Mouse (Mus musculus) lung, postnatal 10 days (tissue): ENCODE measurements around the gene Ebp.

ENCODE experiments used
- DNase-seq: peaks from one replicate; pipeline ENCODE4 v3.0.0; 2021

The Ebp gene

GRCm38 (mm10) chrX:8193419-8193723 lies at the start of gene Ebp:
Ebp (minus strand) TSS chrX:8193512.
- DNase-seq = peak; percentile 5

DNA sequence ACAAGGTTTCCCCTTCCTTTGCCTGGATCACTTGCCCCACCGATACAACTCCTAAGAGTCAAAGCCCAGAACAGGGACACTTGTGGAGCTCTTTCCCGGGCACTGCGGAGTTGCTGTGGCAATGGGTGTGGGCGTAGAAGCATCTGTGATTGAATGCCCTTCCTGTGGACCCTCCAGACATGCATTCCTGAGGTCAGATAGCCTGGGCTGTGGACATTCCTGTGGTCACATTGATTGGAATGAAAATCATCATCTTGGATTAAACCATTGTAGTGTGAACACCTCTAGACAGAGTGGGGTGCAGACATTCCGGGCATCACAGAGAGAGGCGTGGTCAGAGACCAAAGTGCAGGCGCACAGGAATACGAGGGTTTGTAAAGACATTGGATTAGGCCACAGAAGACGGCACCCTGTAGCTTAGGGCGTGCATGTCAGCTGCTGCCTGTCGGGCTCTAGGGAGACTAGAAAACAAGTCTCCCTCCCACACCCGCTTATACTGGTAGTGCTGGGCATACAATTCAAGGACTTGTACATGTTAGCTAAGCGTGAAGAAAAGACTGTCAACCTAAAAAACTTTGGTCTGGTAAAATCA lies 45.6 kb upstream of the Ebp start:
- peak; percentile 6 for DNase-seq

DNA sequence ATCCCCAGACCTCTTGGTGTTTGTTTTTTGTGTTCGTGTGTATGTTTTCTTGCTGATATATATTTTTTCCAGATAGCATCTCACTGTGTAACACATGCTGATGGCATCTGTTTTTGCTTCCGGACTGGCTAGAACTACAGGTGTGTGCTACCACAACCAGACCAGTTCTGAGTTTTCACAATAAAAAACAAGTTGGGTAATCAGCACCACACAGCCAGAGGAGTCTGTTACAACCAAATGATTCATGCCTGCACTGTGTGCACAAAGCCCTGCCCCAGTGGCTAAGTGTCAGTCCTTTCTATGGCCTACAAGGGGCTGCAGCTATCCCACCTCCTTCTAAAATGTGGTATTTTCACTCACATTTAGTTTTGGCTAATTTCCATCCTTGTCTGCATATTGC lies 43.4 kb upstream of the Ebp start:
- DNase-seq = no peak

- no peak for DNase-seq
Measured at GRCm38 (mm10) chrX:8233602-8234001, 40.3 kb upstream of the Ebp start.

DNA sequence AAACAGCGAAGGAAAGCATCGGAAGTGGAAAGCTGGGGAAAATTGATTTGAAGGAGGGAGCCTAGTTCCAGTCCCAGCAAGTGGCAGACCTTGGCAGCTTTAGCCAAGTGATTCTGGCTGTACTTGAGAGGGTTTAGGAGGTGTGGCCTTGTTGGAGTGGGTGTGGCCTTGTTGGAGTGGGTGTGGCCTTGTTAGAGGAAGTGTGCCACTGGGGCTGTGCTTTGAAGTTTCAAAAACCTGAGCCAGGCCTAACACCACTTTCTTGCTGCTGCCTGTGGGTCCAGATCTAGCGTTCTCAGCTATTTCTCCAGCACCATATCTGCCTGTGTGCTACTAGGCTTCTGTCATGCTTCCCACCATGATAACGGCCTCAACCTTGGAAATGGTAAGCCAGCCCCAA lies 37.0 kb upstream of the Ebp start:
- peak; percentile 14 for DNase-seq

DNA sequence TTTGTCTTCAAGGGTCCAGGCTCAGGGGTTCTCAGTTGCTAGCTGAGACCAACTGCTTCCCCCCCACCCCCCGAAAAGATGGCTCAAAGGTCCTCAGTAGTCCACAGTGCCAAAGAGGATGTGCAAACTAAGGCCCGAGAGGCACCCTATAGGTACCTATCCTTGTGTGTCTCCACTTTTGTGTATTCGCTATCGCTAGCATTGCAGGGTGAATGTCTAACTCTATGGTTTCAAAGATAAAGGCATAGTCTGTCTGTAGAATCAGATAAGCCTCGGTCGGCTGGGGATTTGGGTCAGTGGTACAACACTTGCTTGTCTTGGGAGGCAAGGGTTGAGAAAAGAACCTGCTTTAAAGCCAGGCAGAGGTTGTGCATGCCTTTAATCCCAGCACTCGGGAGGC lies 30.2 kb upstream of the Ebp start:
- DNase-seq = no peak

- peak; percentile 38 for DNase-seq
Measured at GRCm38 (mm10) chrX:8222678-8223421, 29.5 kb upstream of the Ebp start.

- DNase-seq = no peak
Measured at GRCm38 (mm10) chrX:8222296-8222677, 29.0 kb upstream of the Ebp start.

GRCm38 (mm10) chrX:8219651-8220050 lies 26.3 kb upstream of the Ebp start:
- no peak for DNase-seq

DNA sequence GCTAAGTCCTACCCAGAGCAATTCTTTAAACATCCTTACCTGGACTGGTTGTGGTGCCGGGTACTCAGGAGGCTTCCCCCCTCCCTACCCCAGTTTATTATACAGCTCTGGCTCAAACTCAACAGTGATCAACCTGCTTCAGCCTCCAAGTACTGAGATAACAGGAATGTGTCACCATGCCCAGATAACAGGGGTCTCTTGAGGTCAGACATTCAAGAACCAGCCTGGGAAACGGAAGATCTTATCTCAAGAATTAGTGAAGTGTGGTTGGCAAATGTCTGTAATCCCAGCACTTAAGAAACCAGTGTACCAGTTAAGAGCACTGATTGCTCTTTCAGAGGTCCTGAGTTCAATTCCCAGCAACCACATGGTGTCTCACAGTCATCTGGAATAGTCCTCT lies 24.8 kb upstream of the Ebp start:
- DNase-seq = no peak

- DNase-seq = no peak
Measured at GRCm38 (mm10) chrX:8217383-8217782, 24.1 kb upstream of the Ebp start.

- no peak for DNase-seq
Measured at GRCm38 (mm10) chrX:8211490-8212207, 18.3 kb upstream of the Ebp start.

- no peak for DNase-seq
Measured at GRCm38 (mm10) chrX:8209720-8210119, 16.4 kb upstream of the Ebp start.

DNA sequence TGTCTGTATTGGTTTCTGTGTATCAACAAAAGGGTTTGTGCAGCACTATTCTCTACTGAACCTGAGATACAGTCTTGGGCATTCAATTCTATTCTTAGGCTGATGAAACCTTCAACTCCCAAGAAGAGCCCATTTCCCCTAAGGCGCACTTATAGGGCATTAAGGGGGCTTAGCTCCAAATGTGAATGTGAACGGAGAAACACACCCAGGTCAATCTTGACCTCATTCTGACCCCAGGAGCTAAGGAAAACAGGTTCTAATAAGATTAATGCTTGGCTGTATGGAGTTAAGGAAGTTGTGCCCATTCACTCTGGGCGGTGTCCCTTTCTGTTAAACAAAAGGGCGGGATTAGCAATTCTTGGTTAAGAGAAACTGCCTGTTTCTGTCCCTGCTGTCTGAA lies 13.9 kb upstream of the Ebp start:
- no peak for DNase-seq

DNA sequence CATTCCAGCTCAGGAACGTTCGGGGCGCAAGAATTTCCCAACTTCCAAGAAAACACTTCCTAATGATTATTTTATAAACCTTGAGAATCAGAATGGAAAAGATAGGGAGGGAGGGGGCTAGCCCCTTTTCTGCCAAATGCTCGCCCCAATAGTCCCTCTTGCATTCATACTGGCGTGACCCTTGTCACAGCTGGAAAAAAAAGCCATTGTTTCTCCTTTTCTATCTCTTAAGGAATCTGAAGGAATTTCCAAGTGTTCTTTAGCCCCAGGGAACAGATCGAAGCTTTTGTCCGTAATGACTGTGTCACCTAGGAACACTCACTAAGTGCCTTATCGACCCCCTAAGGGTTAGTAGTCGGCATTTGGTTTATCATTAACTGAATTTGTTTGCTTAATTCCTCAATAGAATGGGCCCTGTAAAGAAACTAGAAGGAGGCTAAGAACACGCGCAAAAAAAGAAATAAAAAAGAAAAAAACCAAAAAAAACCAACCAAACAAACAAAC lies 13.4 kb upstream of the Ebp start:
- DNase-seq = no peak

GRCm38 (mm10) chrX:8206015-8206693 lies 12.8 kb upstream of the Ebp start, which contains the start of gene Porcn:
Porcn (minus strand) TSS chrX:8206525.
- peak; percentile 91 for DNase-seq

- no peak for DNase-seq
Measured at GRCm38 (mm10) chrX:8205551-8205950, 12.2 kb upstream of the Ebp start.

GRCm38 (mm10) chrX:8205088-8205487 lies 11.8 kb upstream of the Ebp start:
- DNase-seq = no peak

GRCm38 (mm10) chrX:8204076-8204475 lies 10.8 kb upstream of the Ebp start:
- no peak for DNase-seq

GRCm38 (mm10) chrX:8203105-8203504 lies 9.8 kb upstream of the Ebp start:
- DNase-seq = no peak

- peak; percentile 83 for DNase-seq
Measured at GRCm38 (mm10) chrX:8192640-8193418, 483 bp downstream of the Ebp start.

- no peak for DNase-seq
Measured at GRCm38 (mm10) chrX:8192126-8192639, 1.1 kb downstream of the Ebp start.
